Mouse (Mus musculus) cerebellum, adult 2 months (tissue): ENCODE results near the gene Wdfy2. TPM values are rescaled to one million over a fixed set of nuclear protein-coding genes. Genes with fewer than 3 reads are reported as not detected.
"Not testable (repeated sequence)": the region's sequence is repeated elsewhere in the genome, so short reads cannot be mapped to it uniquely, and the experiment has no call there.

Experiments used
- DNase-seq, 2 experiments: peaks; one replicate each; pipeline ENCODE4 v3.0.0; 2021
- H3K27ac ChIP-seq: fragments of 200-500 bp; 2 replicates; pipeline ENCODE4 v1.5.1; 2012; ENCODE audit warnings: low read length, control low read depth, inconsistent platforms; ENCODE audit not compliant: insufficient read depth
- H3K27me3 ChIP-seq: fragments of 200-500 bp; 2 replicates; pipeline ENCODE4 v1.6.1; 2012; ENCODE audit warnings: inconsistent platforms, mild to moderate bottlenecking, low read length, moderate library complexity; ENCODE audit not compliant: control insufficient read depth, insufficient read depth
- H3K4me1 ChIP-seq: fragments of 200-500 bp; 2 replicates; pipeline ENCODE4 v1.6.1; 2011; ENCODE audit warnings: low read length; ENCODE audit not compliant: control insufficient read depth, insufficient read depth
- H3K4me3 ChIP-seq: fragments of 200-500 bp; replicated peaks from 2 replicates; pipeline ENCODE3; 2011; ENCODE audit warnings: mild to moderate bottlenecking, low read depth, low read length, control low read depth; ENCODE audit not compliant: insufficient read depth
- CTCF ChIP-seq: fragments of 200-500 bp; IDR thresholded peaks from 2 replicates; pipeline ENCODE4 v1.5.1; 2011; ENCODE audit warnings: low read depth, mild to moderate bottlenecking, control low read depth, low read length, moderate library complexity, borderline replicate concordance; ENCODE audit not compliant: insufficient read depth
- POLR2A ChIP-seq: fragments of 200-500 bp; IDR thresholded peaks from 2 replicates; pipeline ENCODE4 v1.6.1; 2011; ENCODE audit warnings: low read length, control low read depth, borderline replicate concordance; ENCODE audit not compliant: insufficient read depth
- WGBS: fragments of 180-500 bp; shearing (Covaris S2); methylation state at CpG from one replicate; pipeline ENCODE4 v1.1.7; 2018; 5-methylcytosine and 5-hydroxymethylcytosine counted together
- polyA plus RNA-seq: library from polyadenylated mRNA; depleted of rRNA; stranded (reverse); fragments of >200 nt; gene quantifications from 2 replicates; pipeline ENCODE4 v1.2.3, GENCODE M21; 2012

Wdfy2 gene
- polyA plus RNA-seq, 1 experiment = 15.8 TPM

- no peak for TF ChIP-seq POLR2A
- TF ChIP-seq CTCF = no peak
- no peaks in the 10 kb centered on the region for H3K27me3 ChIP-seq
- no peak overlapping the region for H3K27ac ChIP-seq
- 84% methylated on average over 7 of the region's 7 CpGs for WGBS
- H3K4me3 ChIP-seq = no peak overlapping the region
- no peak for DNase-seq
- H3K4me1 ChIP-seq = no peaks in the 10 kb centered on the region
These were observed 4.4 kb upstream of the Wdfy2 start for GRCm38 (mm10) chr14:62833036-62833435.

GRCm38 (mm10) chr14:62833541-62833940 is 3.9 kb upstream of the Wdfy2 start:
- no peak for TF ChIP-seq CTCF
- TF ChIP-seq POLR2A = no peak
- no peak overlapping the region for H3K27ac ChIP-seq
- DNase-seq = no peak
- WGBS = 73% methylated on average over 3 of the region's 3 CpGs
- no peaks in the 10 kb centered on the region for H3K4me1 ChIP-seq
- no peak overlapping the region for H3K4me3 ChIP-seq
- H3K27me3 ChIP-seq = no peaks in the 10 kb centered on the region

GRCm38 (mm10) chr14:62835737-62836136 is 1.7 kb upstream of the Wdfy2 start:
- H3K4me3 ChIP-seq, H3K27ac ChIP-seq, H3K27me3 ChIP-seq, DNase-seq, H3K4me1 ChIP-seq: not testable (repeated sequence)
- 80% methylated on average over 3 of the region's 3 CpGs for WGBS

GRCm38 (mm10) chr14:62836926-62837640 is 395 bp upstream of the Wdfy2 start:
- peak; percentile 98 to 99 for DNase-seq
- under 1% methylated on average over 37 of the region's 37 CpGs for WGBS
- Histone ChIP-seq H3K4me1 (0 out of 2 replicates have a peak, but pooled peaks cover 2% of the 10 kb centered on the region), H3K27me3 (no peaks in the 10 kb centered on the region), H3K4me3 (peak overlapping the region; percentile 53), H3K27ac (no peak overlapping the region)
- TF ChIP-seq CTCF (peak; percentile 93), POLR2A (peak; percentile 31; the same call in 1 of the 2 replicates)

GRCm38 (mm10) chr14:62838336-62838735 is 858 bp downstream of the Wdfy2 start:
- no peaks in the 10 kb centered on the region for H3K27me3 ChIP-seq
- H3K27ac ChIP-seq = no peak overlapping the region
- DNase-seq = no peak
- H3K4me3 ChIP-seq = peak overlapping the region; percentile 86
- no peak for TF ChIP-seq POLR2A
- no peak for TF ChIP-seq CTCF
- WGBS = 10% methylated on average over 9 of the region's 9 CpGs
- H3K4me1 ChIP-seq = peaks cover 2% of the 10 kb centered on the region; the same call in 1 of the 2 replicates

GRCm38 (mm10) chr14:62841726-62842125 is 4.2 kb downstream of the Wdfy2 start:
- DNase-seq = no peak
- no peak overlapping the region for H3K4me3 ChIP-seq
- H3K27ac ChIP-seq = no peak overlapping the region
- peaks cover 6% of the 10 kb centered on the region for H3K4me1 ChIP-seq
- no peak for TF ChIP-seq POLR2A
- no peak for TF ChIP-seq CTCF
- no peaks in the 10 kb centered on the region for H3K27me3 ChIP-seq

GRCm38 (mm10) chr14:62842495-62842894 is 5.0 kb downstream of the Wdfy2 start:
- Histone ChIP-seq H3K4me1 (peaks cover 6% of the 10 kb centered on the region), H3K27ac (no peak overlapping the region), H3K27me3 (no peaks in the 10 kb centered on the region), H3K4me3 (no peak overlapping the region)
- TF ChIP-seq POLR2A (no peak), CTCF (no peak)
- no peak for DNase-seq

- TF ChIP-seq CTCF (no peak), POLR2A (no peak)
- Histone ChIP-seq H3K27me3 (no peaks in the 10 kb centered on the region), H3K27ac (no peak overlapping the region), H3K4me3 (no peak overlapping the region), H3K4me1 (peaks cover 6% of the 10 kb centered on the region)
- WGBS = 85% methylated on average over 2 of the region's 2 CpGs
- DNase-seq = no peak
These were observed 5.5 kb downstream of the Wdfy2 start for GRCm38 (mm10) chr14:62842976-62843375.
